8 mouse cellular contexts compared by ENCODE assay signal in genomic region chr19:7240291-7240690, GRCm38 (mm10). TPM values are rescaled to one million over a fixed set of nuclear protein-coding genes. Genes with fewer than 3 reads are reported as not detected.
DNase-seq lines count a peak whose midpoint lies in the region; ATAC-seq and TF ChIP-seq lines count a peak whose summit lies in the region.

No protein-coding gene starts in this region.

- no peaks in the 10 kb centered on the region for H3K36me3 ChIP-seq in spleen, adult 2 months (ENCODE audit: control insufficient read depth, insufficient read depth, low read length)
- no peaks in the 10 kb centered on the region for H3K36me3 ChIP-seq in hindbrain, embryonic 15.5 days
- H3K36me3 ChIP-seq in midbrain, embryonic 15.5 days (replicated peaks): no peaks in the 10 kb centered on the region

- WGBS in cerebellum, adult 2 months: under 1% methylated on average over 13 of the region's 13 CpGs
- under 1% methylated on average over 13 of the region's 13 CpGs for WGBS in spleen, adult 2 months
- WGBS in hindbrain, embryonic 15.5 days: 2% methylated on average over 13 of the region's 13 CpGs
- WGBS in midbrain, embryonic 15.5 days: 3% methylated on average over 13 of the region's 13 CpGs

- peak overlapping the region; percentile 78 for H3K9ac ChIP-seq in hindbrain, embryonic 15.5 days
- peak overlapping the region; percentile 74 for H3K9ac ChIP-seq in midbrain, embryonic 15.5 days

- peaks cover 5% of the 10 kb centered on the region; the same call in 1 of the 2 replicates for H3K4me1 ChIP-seq in cerebellum, adult 2 months (ENCODE audit: control insufficient read depth, insufficient read depth, low read length)
- H3K4me1 ChIP-seq in spleen, adult 2 months (ENCODE audit: control insufficient read depth, insufficient read depth, insufficient read length): peaks cover 5% of the 10 kb centered on the region
- peaks cover 27% of the 10 kb centered on the region for H3K4me1 ChIP-seq in hindbrain, embryonic 15.5 days (replicated peaks)
- peaks cover 34% of the 10 kb centered on the region for H3K4me1 ChIP-seq in midbrain, embryonic 15.5 days

- no peak for TF ChIP-seq POLR2A in cerebellum, adult 2 months (IDR thresholded peaks at IDR 0.05; ENCODE audit: borderline replicate concordance, insufficient read depth, low read length)
- TF ChIP-seq POLR2A in spleen, adult 2 months (IDR thresholded peaks at IDR 0.05; ENCODE audit: low read depth, low read length): no peak

- ATAC-seq in cerebellum, adult (ENCODE audit: insufficient number of reproducible peaks, low FRiP score, low TSS enrichment): no peak
- ATAC-seq in hindbrain, embryonic 15.5 days (ENCODE audit: low FRiP score, low read depth): peak; percentile 2; the same call in 1 of the 2 replicates
- ATAC-seq in midbrain, embryonic 15.5 days (replicated peaks): peak; percentile 27; the same call in 1 of the 2 replicates

- H3K4me3 ChIP-seq in cerebellum, adult 2 months (replicated peaks; ENCODE audit: insufficient read depth, low read depth, low read length): peak overlapping the region; percentile 97
- H3K4me3 ChIP-seq in spleen, adult 2 months (ENCODE audit: extremely low read depth, insufficient read depth, insufficient read length): peak overlapping the region; percentile 80
- H3K4me3 ChIP-seq in hindbrain, embryonic 15.5 days: peak overlapping the region; percentile 74
- peak overlapping the region; percentile 67 for H3K4me3 ChIP-seq in midbrain, embryonic 15.5 days

- peak; percentile 41 to 50 for DNase-seq in cerebellum, adult 2 months
- no peak for DNase-seq in spleen, adult 2 months (ENCODE audit: low read depth in 1 of 2, low spot score in 2 of 2)
- DNase-seq in spleen, adult 18-20 months: no peak
- no peak for DNase-seq in gastrocnemius, adult 18-20 months (ENCODE audit: low spot score)
- no peak for DNase-seq in adipocyte (ENCODE audit: low spot score)

- no peaks in the 10 kb centered on the region for H3K9me3 ChIP-seq in hindbrain, embryonic 15.5 days
- H3K9me3 ChIP-seq in midbrain, embryonic 15.5 days: no peaks in the 10 kb centered on the region

- H3K4me2 ChIP-seq in hindbrain, embryonic 15.5 days: peak overlapping the region; percentile 96
- peak overlapping the region; percentile 81 for H3K4me2 ChIP-seq in midbrain, embryonic 15.5 days

- no peaks in the 10 kb centered on the region for H3K27me3 ChIP-seq in cerebellum, adult 2 months (ENCODE audit: control insufficient read depth, insufficient read depth, low read length)
- H3K27me3 ChIP-seq in spleen, adult 2 months (ENCODE audit: control insufficient read depth, insufficient read depth, low read length): no peaks in the 10 kb centered on the region
- H3K27me3 ChIP-seq in hindbrain, embryonic 15.5 days: no peaks in the 10 kb centered on the region
- no peaks in the 10 kb centered on the region; the same call in none of the 2 replicates for H3K27me3 ChIP-seq in midbrain, embryonic 15.5 days (replicated peaks)

- no peak for TF ChIP-seq CTCF in cerebellum, adult 2 months (IDR thresholded peaks at IDR 0.05; ENCODE audit: borderline replicate concordance, insufficient read depth, low read depth, low read length)
- TF ChIP-seq CTCF in spleen, adult 2 months (IDR thresholded peaks at IDR 0.05; ENCODE audit: extremely low read depth, insufficient read depth, insufficient read length, insufficient replicate concordance): no peak

- no peak overlapping the region for H3K27ac ChIP-seq in cerebellum, adult 2 months (ENCODE audit: insufficient read depth, low read length)
- peak overlapping the region; percentile 33; the same call in 1 of the 2 replicates for H3K27ac ChIP-seq in spleen, adult 2 months (ENCODE audit: insufficient read depth, low read length)
- peak overlapping the region; percentile 84 for H3K27ac ChIP-seq in hindbrain, embryonic 15.5 days (replicated peaks)
- peak overlapping the region; percentile 86 for H3K27ac ChIP-seq in midbrain, embryonic 15.5 days

RNA-seq across cellular contexts. Expression of gene Naa40, which starts 0.7 kb away (rescaled TPM):
- 44.8 and 46.2 TPM in 2 replicates for polyA plus RNA-seq in cerebellum, adult 2 months (2012; rRNA removed)
- 20.5 and 25.1 TPM in 2 replicates for polyA plus RNA-seq in spleen, adult 2 months (2012; rRNA removed)
- 62.2 and 66.2 TPM in 2 replicates for polyA plus RNA-seq in hindbrain, embryonic 15.5 days (2015; fragmentation: Nextera tagmentation; extraction: Ambion mirVana)
- polyA plus RNA-seq in midbrain, embryonic 15.5 days (2015; fragmentation: Nextera tagmentation; extraction: Ambion mirVana): 70.1 and 75.1 TPM in 2 replicates
- 10 to 100 TPM; 11.6 to 12.2 TPM for total RNA-seq in gastrocnemius, adult 18-20 months (2021)

RNA-seq across cellular contexts. Expression of gene Cox8a, which starts 22.9 kb away (rescaled TPM):
- 1,171 and 1,228 TPM in 2 replicates for polyA plus RNA-seq in cerebellum, adult 2 months (2012; rRNA removed)
- 636 and 1,081 TPM in 2 replicates for polyA plus RNA-seq in spleen, adult 2 months (2012; rRNA removed)
- 1,050 and 1,125 TPM in 2 replicates for polyA plus RNA-seq in hindbrain, embryonic 15.5 days (2015; fragmentation: Nextera tagmentation; extraction: Ambion mirVana)
- 837 and 848 TPM in 2 replicates for polyA plus RNA-seq in midbrain, embryonic 15.5 days (2015; fragmentation: Nextera tagmentation; extraction: Ambion mirVana)
- 100 to 1,000 TPM in 1 of 2 experiments, 10 to 100 TPM in 1; 72.3 to 102 TPM for total RNA-seq in gastrocnemius, adult 18-20 months (2021)

RNA-seq across cellular contexts. Expression of gene Rcor2, which starts 26.8 kb away (rescaled TPM):
- 8.7 and 9.2 TPM in 2 replicates for polyA plus RNA-seq in cerebellum, adult 2 months (2012; rRNA removed)
- polyA plus RNA-seq in spleen, adult 2 months (2012; rRNA removed): 1.8 and 3.5 TPM in 2 replicates
- polyA plus RNA-seq in hindbrain, embryonic 15.5 days (2015; fragmentation: Nextera tagmentation; extraction: Ambion mirVana): 24.0 and 32.1 TPM in 2 replicates
- polyA plus RNA-seq in midbrain, embryonic 15.5 days (2015; fragmentation: Nextera tagmentation; extraction: Ambion mirVana): 25.3 and 30.4 TPM in 2 replicates
- 1 to 10 TPM; 2.2 to 2.7 TPM for total RNA-seq in gastrocnemius, adult 18-20 months (2021)

RNA-seq across cellular contexts. Expression of gene Otub1, which starts 34.2 kb away (rescaled TPM):
- polyA plus RNA-seq in cerebellum, adult 2 months (2012; rRNA removed): 234 and 248 TPM in 2 replicates
- polyA plus RNA-seq in spleen, adult 2 months (2012; rRNA removed): 64.3 and 81.9 TPM in 2 replicates
- 233 and 239 TPM in 2 replicates for polyA plus RNA-seq in hindbrain, embryonic 15.5 days (2015; fragmentation: Nextera tagmentation; extraction: Ambion mirVana)
- 242 and 255 TPM in 2 replicates for polyA plus RNA-seq in midbrain, embryonic 15.5 days (2015; fragmentation: Nextera tagmentation; extraction: Ambion mirVana)
- total RNA-seq in gastrocnemius, adult 18-20 months (2021): 10 to 100 TPM; 50.8 to 57.0 TPM

Comparison
In these comparisons a context has a peak if more than half of its experiments do, and no peak if none do; other contexts are left out.
1. DNase-seq: peak in cerebellum, adult 2 months (2 of 2); none in spleen, adult 2 months (0 of 2), spleen, adult 18-20 months (0 of 2), gastrocnemius, adult 18-20 months (single experiment) and adipocyte (single experiment).
2. Peak in every context shown above with its lines, with median percentiles within 50 percentile points of each other: H3K4me3 ChIP-seq.